In the genomic region with DNA sequence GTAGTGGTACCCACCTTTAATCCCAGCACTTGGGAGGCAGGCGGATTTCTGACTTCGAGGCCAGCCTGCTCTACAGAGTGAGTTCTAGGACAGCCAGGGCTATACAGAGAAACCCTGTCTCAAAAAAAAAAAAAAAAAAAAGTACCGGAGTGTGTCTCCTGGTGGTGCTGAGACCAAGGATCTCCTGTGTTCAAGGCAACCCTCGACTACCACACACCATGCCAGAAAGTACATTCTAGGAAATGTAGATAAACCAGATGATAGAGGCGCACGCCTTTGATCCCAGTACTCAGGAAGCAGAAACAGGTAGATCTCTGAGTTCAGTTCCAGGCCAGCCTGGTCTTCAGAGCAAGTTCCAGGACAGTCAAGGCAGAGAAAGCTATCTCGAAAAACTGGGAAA, we compare ENCODE assay signal across 9 mouse cellular contexts. TPM values are rescaled to one million over a fixed set of nuclear protein-coding genes. Genes with fewer than 3 reads are reported as not detected.
DNase-seq lines count a peak whose midpoint lies in the region; ATAC-seq and TF ChIP-seq lines count a peak whose summit lies in the region.
"Had no signal": no experiment of that assay in that cellular context is flagged by ENCODE, and none has a peak within 500 bp of the region (broad histone marks: within the 10 kb centered on the region; RNA-seq: fewer than 3 reads in every experiment).

No protein-coding gene starts in this region.

- no peaks in the 10 kb centered on the region for H3K9me3 ChIP-seq in ES-Bruce4 (replicated peaks; ENCODE audit: control insufficient read depth, insufficient read depth, low read length, poor library complexity, severe bottlenecking)
- no peaks in the 10 kb centered on the region for H3K9me3 ChIP-seq in heart, postnatal 0 days (replicated peaks; ENCODE audit: control insufficient read depth, low read length)

- no peak for TF ChIP-seq EP300 in ES-Bruce4 (IDR thresholded peaks at IDR 0.05; ENCODE audit: insufficient read depth, low read depth, low read length)
- no peak for TF ChIP-seq EP300 in heart, postnatal 0 days (IDR thresholded peaks at IDR 0.05; ENCODE audit: low read depth)

- H3K27me3 ChIP-seq in ES-Bruce4 (ENCODE audit: control insufficient read depth, insufficient read depth, low read length, poor library complexity, severe bottlenecking): no peaks in the 10 kb centered on the region
- no peaks in the 10 kb centered on the region for H3K27me3 ChIP-seq in heart, postnatal 0 days (ENCODE audit: control insufficient read depth, insufficient read depth, low read length)
- H3K27me3 ChIP-seq: Patski had no signal

- 51% methylated on average over 7 of the region's 7 CpGs for WGBS in heart, postnatal 0 days

- peak overlapping the region; percentile 83 for H3K9ac ChIP-seq in ES-Bruce4 (ENCODE audit: low read depth, poor library complexity, severe bottlenecking)
- no peak overlapping the region for H3K9ac ChIP-seq in heart, postnatal 0 days (replicated peaks; ENCODE audit: low read depth, low read length)

- H3K27ac ChIP-seq in ES-Bruce4 (ENCODE audit: insufficient read depth, low read length): peak overlapping the region; percentile 67
- H3K27ac ChIP-seq in heart, postnatal 0 days (ENCODE audit: low read depth): peak overlapping the region; percentile 93

- DNase-seq in heart, adult 11 months: peak; percentile 84
- no peak for DNase-seq in heart, adult 18-20 months
- no peak for DNase-seq in heart, postnatal 0 days (ENCODE audit: low spot score)
- peak; percentile 18 for DNase-seq in lung, postnatal 10 days
- no peak for DNase-seq in retina, postnatal 1 day

- TF ChIP-seq CTCF in ES-Bruce4 (IDR thresholded peaks at IDR 0.05; ENCODE audit: low read depth, low read length): no peak
- TF ChIP-seq CTCF in heart, postnatal 0 days (IDR thresholded peaks at IDR 0.05; ENCODE audit: low read depth): no peak

- H3K4me2 ChIP-seq in heart, postnatal 0 days (ENCODE audit: low read depth, low read length): peak overlapping the region; percentile 72

- no peak for TF ChIP-seq POLR2A in ES-Bruce4 (IDR thresholded peaks at IDR 0.05; ENCODE audit: insufficient read depth, low read length)

- H3K4me3 ChIP-seq in ES-Bruce4 (ENCODE audit: low read depth, low read length): peak overlapping the region; percentile 46
- peak overlapping the region; percentile 96 for H3K4me3 ChIP-seq in heart, postnatal 0 days (ENCODE audit: low read depth, low read length)

- H3K36me3 ChIP-seq in ES-Bruce4 (ENCODE audit: control insufficient read depth, insufficient read depth, low read length, poor library complexity, severe bottlenecking): peaks cover 18% of the 10 kb centered on the region
- H3K36me3 ChIP-seq in heart, postnatal 0 days (replicated peaks; ENCODE audit: control insufficient read depth, insufficient read depth, low read length): peaks cover 20% of the 10 kb centered on the region

- no peak for ATAC-seq in heart, postnatal 0 days (ENCODE audit: insufficient read depth, low read depth)
- ATAC-seq in megakaryocyte-erythroid progenitor cell, adult 5-6 weeks (replicated peaks; ENCODE audit: low FRiP score, low TSS enrichment, poor library complexity, severe bottlenecking): no peak
- ATAC-seq in erythroid progenitor cell, adult 5-6 weeks (replicated peaks; ENCODE audit: low FRiP score, poor library complexity, severe bottlenecking): no peak

- peaks cover 4% of the 10 kb centered on the region for H3K4me1 ChIP-seq in ES-Bruce4 (ENCODE audit: control insufficient read depth, insufficient read depth, low read length)
- peaks cover 11% of the 10 kb centered on the region for H3K4me1 ChIP-seq in heart, postnatal 0 days (ENCODE audit: control insufficient read depth, insufficient read depth)

RNA-seq across cellular contexts. Expression of a gene that starts 0.9 kb away (rescaled TPM):
- total RNA-seq in heart, adult 18-20 months (2021): 10 to 100 TPM; 60.1 to 70.5 TPM
- polyA plus RNA-seq in ES-Bruce4 (2011; ENCODE audit: insufficient read depth, insufficient read length, low read depth, missing spikeins): 148 and 170 TPM in 2 replicates
- total RNA-seq in heart, postnatal 0 days (2014; rRNA removed; ENCODE audit: low replicate concordance): 52.8 and 55.1 TPM in 2 replicates
- polyA plus RNA-seq in heart, postnatal 0 days (2015; fragmentation: Nextera tagmentation; extraction: Ambion mirVana): 128 and 134 TPM in 2 replicates
- 178 and 211 TPM in 2 replicates for total RNA-seq in megakaryocyte-erythroid progenitor cell, adult 5-6 weeks (2014; fragmentation: Nextera tagmentation)
- 230 and 276 TPM in 2 replicates for total RNA-seq in megakaryocyte-erythroid progenitor cell, adult 5-6 weeks (2017)
- total RNA-seq in erythroid progenitor cell, adult 5-6 weeks (2015; ENCODE audit: low replicate concordance): 130 and 148 TPM in 2 replicates
- total RNA-seq in erythroid progenitor cell, adult 5-6 weeks (2017; ENCODE audit: low replicate concordance): 91.5 and 154 TPM in 2 replicates

RNA-seq across cellular contexts. Expression of a gene that starts 21.5 kb away (rescaled TPM):
- 10 to 100 TPM; 19.4 to 23.1 TPM for total RNA-seq in heart, adult 18-20 months (2021)
- 55.6 and 62.5 TPM in 2 replicates for polyA plus RNA-seq in ES-Bruce4 (2011; ENCODE audit: insufficient read depth, insufficient read length, low read depth, missing spikeins)
- total RNA-seq in heart, postnatal 0 days (2014; rRNA removed; ENCODE audit: low replicate concordance): 35.6 and 56.8 TPM in 2 replicates
- polyA plus RNA-seq in heart, postnatal 0 days (2015; fragmentation: Nextera tagmentation; extraction: Ambion mirVana): 13.1 and 14.0 TPM in 2 replicates
- 89.5 and 92.4 TPM in 2 replicates for total RNA-seq in megakaryocyte-erythroid progenitor cell, adult 5-6 weeks (2014; fragmentation: Nextera tagmentation)
- 64.2 and 78.3 TPM in 2 replicates for total RNA-seq in megakaryocyte-erythroid progenitor cell, adult 5-6 weeks (2017)
- total RNA-seq in erythroid progenitor cell, adult 5-6 weeks (2015; ENCODE audit: low replicate concordance): 14.1 and 17.6 TPM in 2 replicates
- 18.2 and 31.6 TPM in 2 replicates for total RNA-seq in erythroid progenitor cell, adult 5-6 weeks (2017; ENCODE audit: low replicate concordance)

Comparison
In these comparisons a context has a peak if more than half of its experiments do, and no peak if none do; other contexts are left out.
1. DNase-seq: peak in heart, adult 11 months (single experiment) and lung, postnatal 10 days (single experiment); none in heart, adult 18-20 months (0 of 2), heart, postnatal 0 days (single experiment) and retina, postnatal 1 day (single experiment).